Mouse (Mus musculus) gastrocnemius, postnatal 14 days (tissue): Measurements from ENCODE around the gene Eng. TPM values are rescaled to one million over a fixed set of nuclear protein-coding genes. Genes with fewer than 3 reads are reported as not detected.

ENCODE experiments used
- DNase-seq: peaks from one replicate; pipeline ENCODE4 v3.0.0; 2021; ENCODE audit warnings: mixed read lengths
- intact Hi-C: fragments of 180-260 bp; cut with DNase I; formaldehyde crosslinking; loops from one replicate; pipeline ENCODE4 v1.15.1; 2025; ENCODE audit warnings: low total_unique reads
- total RNA-seq, 2 experiments: library from RNA; stranded (reverse); gene quantifications; 2 replicates each; pipeline ENCODE4 v1.2.3; 2021

The Eng gene
- total RNA-seq, 2 experiments from 2014 or later = 46.8 to 49.3 TPM

DNA sequence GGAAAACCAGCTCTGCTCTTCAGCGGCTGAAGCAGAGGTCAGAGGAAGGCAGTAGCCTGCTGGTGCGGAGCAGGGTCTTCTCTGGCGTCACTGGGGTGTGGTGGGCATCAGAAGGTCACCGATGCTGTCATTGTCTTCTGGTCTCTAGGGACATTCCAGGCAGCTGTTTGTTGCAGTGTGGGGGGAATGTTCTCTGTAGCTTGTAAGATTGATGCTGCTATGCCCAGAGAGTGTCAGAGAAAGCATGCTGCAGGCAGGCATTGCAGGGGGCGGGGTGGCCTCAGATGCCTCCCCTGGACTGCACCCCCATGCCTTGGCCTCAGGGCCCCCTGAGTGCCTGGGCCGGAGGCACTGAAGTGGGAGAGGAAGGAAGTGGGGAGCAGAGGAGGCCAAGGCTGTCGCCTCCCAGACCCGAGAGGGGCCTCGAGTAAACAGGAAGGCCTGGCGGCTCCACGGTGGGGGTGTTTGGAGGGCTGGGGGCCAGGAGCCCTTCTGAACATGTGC is 8.6 kb upstream of the Eng start:
- intact Hi-C loops = no loop called here

GRCm38 (mm10) chr2:32639632-32640031 is 6.8 kb upstream of the Eng start:
- no peak for DNase-seq
- intact Hi-C loops = loop anchor here (5.0 kb wide), 1 partner anchor 43 kb away; no protein-coding TSS in a partner anchor

More for the DNA sequence above, 8.6 kb upstream of the Eng start:
- peak; percentile 59 for DNase-seq

DNA sequence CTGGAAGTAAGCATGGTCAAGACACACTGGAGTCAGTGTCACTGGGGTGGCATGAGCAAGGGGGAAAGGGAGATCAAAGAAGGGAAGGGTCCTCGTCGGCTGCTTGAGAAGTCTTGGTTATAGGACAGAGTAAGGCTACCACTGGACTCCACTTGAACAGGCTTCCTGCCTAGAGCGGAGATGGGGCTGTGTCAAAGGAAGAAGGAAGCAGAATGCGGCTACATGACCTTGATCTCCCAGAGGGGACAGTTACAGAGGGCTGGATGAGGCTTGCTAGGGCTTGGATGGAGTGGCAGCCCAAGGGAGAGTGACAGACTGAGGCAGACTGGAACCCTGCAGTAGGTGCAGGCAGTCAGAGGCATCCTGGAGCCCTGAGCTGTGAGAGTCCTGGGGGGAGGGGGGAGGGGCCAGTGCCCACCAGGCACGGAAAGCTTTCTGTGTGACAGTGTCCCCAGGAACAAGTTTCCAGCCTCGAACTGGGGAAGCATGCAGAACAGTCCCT is 5.8 kb upstream of the Eng start:
- no peak for DNase-seq
- intact Hi-C loops = loop anchor here (5.0 kb wide), 1 partner anchor 42 kb away; no protein-coding TSS in a partner anchor

DNA sequence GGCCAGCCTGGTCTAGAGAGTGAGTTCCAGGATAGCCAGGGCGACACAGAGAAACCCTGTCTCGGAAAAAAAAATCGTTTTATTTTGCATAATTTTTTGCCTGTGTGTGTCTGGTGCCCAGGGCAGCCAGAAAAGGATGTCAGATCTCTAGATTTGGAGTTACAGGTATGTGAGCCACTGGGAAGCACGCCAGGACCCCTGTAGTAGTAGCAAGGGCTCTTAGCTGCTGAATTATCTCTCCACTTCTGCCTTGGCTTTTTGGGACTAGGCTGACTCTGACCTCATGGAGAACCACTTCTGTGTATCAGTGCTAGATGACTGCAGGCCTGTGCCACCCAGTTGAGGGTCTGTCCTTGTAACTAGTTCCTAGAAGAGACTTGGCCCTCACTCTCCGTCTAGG is 4.6 kb upstream of the Eng start:
- no peak for DNase-seq
- intact Hi-C loops = loop anchor here (5.0 kb wide), 1 partner anchor 40 kb away; no protein-coding TSS in a partner anchor

- intact Hi-C loops = loop anchor here (5.0 kb wide), 1 partner anchor 39 kb away; no protein-coding TSS in a partner anchor
- DNase-seq = peak; percentile 54
Observed at GRCm38 (mm10) chr2:32642813-32643212, 3.6 kb upstream of the Eng start.

GRCm38 (mm10) chr2:32644083-32644482 is 2.3 kb upstream of the Eng start:
- intact Hi-C loops = loop anchor here (5.0 kb wide), 1 partner anchor 38 kb away; no protein-coding TSS in a partner anchor
- DNase-seq = no peak

DNA sequence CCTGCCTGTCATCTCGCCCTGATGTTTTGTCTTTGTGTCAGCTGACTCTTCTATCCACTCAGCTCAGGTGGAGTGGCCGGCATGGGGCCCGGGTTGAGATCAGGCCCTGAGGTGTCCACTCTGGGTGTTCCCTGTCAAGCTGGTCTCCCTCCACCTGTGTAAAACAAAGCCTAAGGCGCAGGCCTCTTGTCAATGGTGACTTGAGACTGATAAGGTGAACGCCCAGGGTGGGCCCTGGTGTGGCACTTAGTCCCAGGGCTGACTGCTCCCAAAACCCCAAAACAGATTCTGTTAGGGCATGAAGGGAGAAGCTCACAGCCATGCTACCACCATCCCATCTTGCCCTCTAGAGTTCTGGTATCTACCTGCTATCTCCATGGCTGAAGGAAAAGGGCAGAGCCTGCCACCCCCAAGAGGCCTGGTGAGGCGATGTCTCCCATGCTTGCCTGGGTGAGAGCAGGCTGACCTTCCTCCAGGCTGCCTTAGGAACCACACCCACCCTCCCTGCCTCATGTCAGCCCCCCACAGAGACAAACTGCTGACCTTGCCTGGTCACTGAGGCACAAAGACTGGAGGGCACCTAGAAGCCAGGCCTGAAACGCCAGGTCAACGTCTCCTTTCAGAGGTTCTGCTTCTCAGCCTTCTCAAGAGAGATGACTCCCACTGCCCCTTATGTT is 1.5 kb upstream of the Eng start:
- no peak for DNase-seq
- intact Hi-C loops = loop anchor here (5.0 kb wide), 1 partner anchor 37 kb away; no protein-coding TSS in a partner anchor

- no peak for DNase-seq
- intact Hi-C loops = no loop called here
Observed at GRCm38 (mm10) chr2:32645647-32646046, 748 bp upstream of the Eng start.

DNA sequence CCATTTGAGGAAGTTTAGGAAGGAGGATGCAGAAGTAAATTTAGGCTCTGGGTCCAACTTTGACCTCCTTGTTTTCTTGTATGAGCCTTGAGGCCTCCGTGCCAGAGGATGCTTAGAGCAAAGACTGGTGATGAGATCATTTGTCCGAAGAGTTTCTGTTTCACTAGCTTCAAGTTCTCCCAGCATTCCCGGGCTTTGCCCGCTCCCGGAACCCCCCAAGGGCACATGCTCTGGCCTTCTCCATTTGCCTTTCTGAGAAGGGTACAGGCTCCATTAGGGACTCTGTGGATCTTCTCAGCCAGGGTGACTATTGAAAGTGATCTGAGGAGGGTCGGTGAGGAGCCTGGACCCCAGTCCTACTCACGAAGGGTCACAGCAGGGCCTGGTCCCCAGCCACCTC is 971 bp downstream of the Eng start:
- no peak for DNase-seq
- intact Hi-C loops = no loop called here

DNA sequence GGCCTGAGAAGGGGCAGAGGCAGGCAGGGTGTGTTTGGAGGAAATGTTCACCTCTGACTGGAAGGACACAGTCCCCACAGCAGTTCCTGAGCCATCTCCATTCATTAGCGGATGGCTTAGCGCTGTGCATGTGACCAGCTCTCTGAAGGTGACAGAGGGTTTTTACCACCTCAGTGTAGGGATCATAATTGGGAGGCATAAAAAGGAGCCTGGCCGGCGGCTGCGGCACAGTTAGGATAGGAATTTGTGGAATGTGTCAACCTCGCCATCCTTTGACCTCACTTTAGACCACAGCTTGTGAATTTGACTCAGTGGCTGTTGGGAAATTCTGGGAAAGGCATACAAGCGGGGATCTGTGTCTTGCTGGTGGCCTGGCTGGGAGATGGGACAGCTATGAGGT is 7.4 kb downstream of the Eng start:
- intact Hi-C loops = no loop called here
- DNase-seq = no peak

- no peak for DNase-seq
- intact Hi-C loops = no loop called here
Observed at GRCm38 (mm10) chr2:32654743-32655393, 8.5 kb downstream of the Eng start.

DNA sequence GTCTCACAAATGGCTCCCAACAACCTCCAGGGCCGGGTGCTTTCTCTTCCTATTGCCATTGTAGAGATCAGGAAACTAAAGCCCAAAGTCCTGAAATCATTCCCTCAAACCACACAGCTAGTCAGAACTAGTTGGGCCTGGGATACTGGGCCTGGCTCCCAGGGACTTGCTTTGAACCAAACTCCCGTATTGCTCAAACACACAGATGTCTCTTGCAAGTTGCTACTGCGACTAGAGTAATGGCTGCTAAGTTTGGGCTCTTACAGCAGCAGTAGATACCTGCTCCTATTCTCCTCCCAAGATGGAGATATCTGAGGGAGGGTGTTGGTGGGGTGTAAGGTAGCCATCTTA is 9.0 kb downstream of the Eng start:
- intact Hi-C loops = no loop called here
- DNase-seq = no peak

GRCm38 (mm10) chr2:32655826-32656225 is 9.4 kb downstream of the Eng start:
- intact Hi-C loops = no loop called here
- DNase-seq = peak; percentile 45

DNA sequence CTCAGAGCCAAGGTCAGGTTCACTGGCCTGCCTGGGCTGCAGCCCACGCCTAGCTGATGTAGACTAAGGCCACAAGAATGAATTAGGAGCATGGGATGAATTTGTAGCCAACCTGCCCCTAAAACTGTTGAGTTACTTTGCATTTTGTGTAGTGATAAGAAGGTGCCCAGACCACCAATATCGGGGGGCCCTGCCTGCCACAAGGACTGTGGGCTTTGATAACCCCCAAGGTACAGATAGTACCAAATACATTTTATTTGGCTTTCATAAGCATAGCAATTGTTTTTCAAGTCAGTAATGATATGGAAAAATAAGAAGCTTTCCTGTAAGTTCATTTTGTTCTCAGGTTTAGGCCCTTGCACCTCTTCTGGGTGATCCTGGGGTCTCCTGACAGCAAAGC is 12.5 kb downstream of the Eng start:
- DNase-seq = no peak
- intact Hi-C loops = no loop called here

- intact Hi-C loops = no loop called here
- no peak for DNase-seq
Observed at GRCm38 (mm10) chr2:32661509-32662107, 15.2 kb downstream of the Eng start.

- DNase-seq = no peak
- intact Hi-C loops = no loop called here
Observed at GRCm38 (mm10) chr2:32662291-32662690, 15.9 kb downstream of the Eng start.

GRCm38 (mm10) chr2:32665345-32665744 is 18.9 kb downstream of the Eng start:
- DNase-seq = no peak
- intact Hi-C loops = no loop called here

- DNase-seq = no peak
- intact Hi-C loops = no loop called here
Observed at GRCm38 (mm10) chr2:32665853-32666252, 19.5 kb downstream of the Eng start.

GRCm38 (mm10) chr2:32667775-32668174 is 21.4 kb downstream of the Eng start:
- intact Hi-C loops = no loop called here
- no peak for DNase-seq

DNA sequence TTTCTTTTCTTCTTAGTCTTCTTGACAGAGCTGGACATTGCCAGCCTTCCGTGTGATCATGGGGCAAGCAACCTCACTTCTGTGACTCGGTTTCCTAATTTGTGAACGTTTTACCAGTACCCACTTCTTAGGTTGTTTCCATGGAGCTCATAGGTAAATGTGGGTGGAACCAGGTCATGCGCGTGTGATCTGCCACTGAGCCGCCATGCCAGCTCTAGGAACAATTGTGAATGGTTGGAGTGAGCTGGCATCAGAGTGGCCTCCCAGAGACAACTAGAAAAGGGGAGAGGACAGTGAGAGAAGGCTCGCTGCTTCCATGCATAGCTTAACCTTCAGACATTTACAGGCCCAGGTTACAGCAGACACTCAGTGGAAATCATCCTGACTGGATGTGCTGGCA is 21.8 kb downstream of the Eng start:
- DNase-seq = no peak
- intact Hi-C loops = no loop called here
